Mouse (Mus musculus) spleen, adult 10 weeks (tissue): ENCODE measurements around the gene Rabac1. TPM values are rescaled to one million over a fixed set of nuclear protein-coding genes. Genes with fewer than 3 reads are reported as not detected.

ENCODE experiments used
- polyA plus RNA-seq: library from polyadenylated mRNA; stranded (reverse); fragments of 350-450 nt; fragmentation: Illumina TruSeq; extraction: RNeasy Lipid Tissue Mini Kit (QIAGEN cat#74804); gene quantifications from one replicate; pipeline ENCODE4 v1.2.3, GENCODE M21; 2015; ENCODE audit warnings: low replicate concordance; ENCODE audit not compliant: insufficient read depth

Gene Rabac1
- polyA plus RNA-seq = 40.1 TPM

GRCm38 (mm10) chr7:24971972-24972893 is at the start of gene Rabac1:
Rabac1 (minus strand) TSS chr7:24972754.

DNA sequence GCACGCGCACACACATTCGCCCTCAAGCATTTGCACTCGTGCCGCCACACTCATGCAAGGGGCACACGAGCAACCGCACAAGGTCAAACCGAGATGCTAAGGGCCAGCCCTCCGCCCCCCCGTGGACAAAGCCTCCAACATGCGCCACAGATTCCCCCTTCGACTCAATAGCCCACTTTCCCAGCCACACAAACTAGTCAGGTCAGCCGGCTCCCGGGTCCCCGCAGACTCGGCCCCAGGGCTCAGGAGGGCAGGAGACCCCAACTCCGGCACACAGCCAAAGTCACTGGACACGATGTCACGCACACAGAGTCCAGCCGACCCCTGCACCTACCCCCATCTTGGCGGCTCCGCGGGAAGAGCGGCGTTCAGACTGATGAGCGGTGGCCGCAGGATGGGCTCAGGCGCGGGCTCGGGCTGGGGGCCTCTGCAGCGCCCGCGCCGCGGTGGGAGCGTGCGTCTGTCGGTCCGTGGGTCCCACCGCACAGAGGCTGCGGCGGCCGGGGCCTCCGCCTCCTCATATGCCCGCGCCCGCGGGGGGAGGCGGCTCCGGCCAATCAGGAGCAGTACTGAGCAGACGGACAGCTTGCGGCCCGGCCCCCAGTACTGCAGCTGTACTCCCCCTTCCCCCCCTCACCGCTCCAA is 33.0 kb upstream of the Rabac1 start, which contains the start of gene Atp1a3:
TSS of gene Atp1a3 (minus strand) at position 538 of the 645 bp plus-strand sequence.

DNA sequence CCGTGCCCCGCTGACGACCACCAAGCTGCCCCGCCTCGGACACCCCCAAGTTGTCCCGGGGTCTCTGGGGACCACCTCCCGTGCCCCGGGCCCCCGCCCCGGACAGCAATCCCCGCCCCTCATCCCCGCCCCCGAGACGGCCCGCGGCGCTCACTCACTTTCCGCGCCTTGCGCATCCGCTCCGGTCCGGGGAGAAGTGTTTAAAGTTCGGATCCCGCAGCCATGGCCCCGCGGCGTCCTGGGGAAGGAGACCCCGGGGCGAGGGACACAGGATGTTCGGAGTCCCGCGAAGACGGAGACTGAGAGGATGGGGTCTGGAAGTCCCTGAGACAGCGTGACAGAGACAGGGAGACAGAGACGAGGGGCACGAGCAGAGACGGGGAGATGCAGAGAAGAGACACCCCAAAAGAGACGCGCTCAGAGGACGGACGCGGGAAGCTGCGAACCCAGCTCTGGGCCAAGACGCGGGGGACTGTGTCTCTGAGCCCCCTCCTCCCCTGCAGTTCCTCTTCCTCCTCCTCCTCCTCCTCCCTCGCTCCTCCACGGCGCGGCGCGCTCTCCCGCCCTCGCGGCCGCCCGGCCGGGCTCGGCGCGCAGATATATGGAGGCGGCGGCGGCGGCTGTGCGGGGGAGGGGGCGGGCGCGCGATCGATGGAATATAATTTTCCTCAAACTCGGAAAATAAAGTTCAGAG is 28.1 kb downstream of the Rabac1 start, which contains the start of gene Gm4881:
TSS of gene Gm4881 (minus strand) at position 238 of the 694 bp plus-strand sequence.

Other genes starting within 250 kb of the Rabac1 start
- gene Gm4763, start 245.8 kb downstream of the Rabac1 start, polyA plus RNA-seq = not detected
- 1.8 TPM for gene Cd177, start 212.4 kb downstream of the Rabac1 start, polyA plus RNA-seq
- gene Ceacam10, start 195.5 kb downstream of the Rabac1 start, polyA plus RNA-seq = 1.7 TPM
- 3.7 TPM for gene Gm9844, start 110.5 kb downstream of the Rabac1 start, polyA plus RNA-seq
- not detected for gene Lypd4, start 102.8 kb downstream of the Rabac1 start, polyA plus RNA-seq
- gene Dmrtc2, start 102.7 kb downstream of the Rabac1 start, polyA plus RNA-seq = not detected
- gene Rps19, start 88.4 kb downstream of the Rabac1 start, polyA plus RNA-seq = 1,670 TPM
- gene Cd79a, start 75.4 kb downstream of the Rabac1 start, polyA plus RNA-seq = 645 TPM
- gene Arhgef1, start 69.8 kb downstream of the Rabac1 start, polyA plus RNA-seq = 181 TPM
- gene Gm4881, start 28.3 kb downstream of the Rabac1 start, polyA plus RNA-seq = not detected
- 4.9 TPM for gene Atp1a3, start 33.2 kb upstream of the Rabac1 start, polyA plus RNA-seq
- 2.4 TPM for gene Grik5, start 99.6 kb upstream of the Rabac1 start, polyA plus RNA-seq
- gene Zfp574, start 99.8 kb upstream of the Rabac1 start, polyA plus RNA-seq = 1.7 TPM
- gene Pou2f2, start 207.0 kb upstream of the Rabac1 start, polyA plus RNA-seq = 34.8 TPM
- gene Dedd2, start 247.9 kb upstream of the Rabac1 start, polyA plus RNA-seq = 21.2 TPM
- gene Zfp526, start 248.7 kb upstream of the Rabac1 start, polyA plus RNA-seq = 6.4 TPM